Mouse (Mus musculus) intestine, embryonic 14.5 days (tissue): ENCODE data around the gene Emc9. TPM values are rescaled to one million over a fixed set of nuclear protein-coding genes. Genes with fewer than 3 reads are reported as not detected.

ENCODE experiments used
- ATAC-seq: fragments of 200-750 bp; cut with Nextera tagmentation; replicated peaks from 2 replicates; pipeline ENCODE4 v1.8.0; 2017; ENCODE audit warnings: low read depth, moderate number of reproducible peaks, moderate TSS enrichment, moderate library complexity; ENCODE audit not compliant: low FRiP score, low TSS enrichment
- DNase-seq: peaks from one replicate; pipeline ENCODE4 v3.0.0-alpha.2; 2018; ENCODE audit warnings: low spot score
- H3K27ac ChIP-seq: fragments of 300-500 bp; sonication (generic); 2 replicates; pipeline ENCODE4 v1.5.1; 2014; ENCODE audit warnings: low read depth, mild to moderate bottlenecking, control low read depth
- H3K27me3 ChIP-seq: fragments of 300-500 bp; sonication (generic); replicated peaks from 2 replicates; pipeline ENCODE4 v1.6.1; 2014; ENCODE audit warnings: low read length, control low read depth; ENCODE audit not compliant: control insufficient read depth, insufficient read depth
- H3K36me3 ChIP-seq: fragments of 300-500 bp; sonication (generic); 2 replicates; pipeline ENCODE4 v1.6.1; 2014; ENCODE audit warnings: low read length, control low read depth; ENCODE audit not compliant: control insufficient read depth, insufficient read depth
- H3K4me1 ChIP-seq: fragments of 300-500 bp; sonication (generic); replicated peaks from 2 replicates; pipeline ENCODE4 v1.6.1; 2014; ENCODE audit warnings: low read length, control low read depth, mixed read lengths; ENCODE audit not compliant: control insufficient read depth, insufficient read depth
- H3K4me2 ChIP-seq: fragments of 300-500 bp; sonication (generic); 2 replicates; pipeline ENCODE4 v1.6.1; 2014; ENCODE audit warnings: low read length
- H3K4me3 ChIP-seq: fragments of 300-500 bp; sonication (generic); 2 replicates; pipeline ENCODE4 v1.5.1; 2014; ENCODE audit warnings: low read depth, low read length, control low read depth, mixed read lengths
- H3K9ac ChIP-seq: fragments of 300-500 bp; sonication (generic); 2 replicates; pipeline ENCODE4 v1.6.1; 2014; ENCODE audit warnings: mild to moderate bottlenecking, low read length
- H3K9me3 ChIP-seq: fragments of 300-500 bp; sonication (generic); 2 replicates; pipeline ENCODE4 v1.6.1; 2016; ENCODE audit warnings: low read length, control low read depth; ENCODE audit not compliant: control insufficient read depth
- WGBS: fragments of 180-500 bp; shearing (Covaris S2); extraction: QIAGEN DNeasy Blood & Tissue Kit; methylation state at CpG from one replicate; pipeline ENCODE4 v1.1.7; 2014; 5-methylcytosine and 5-hydroxymethylcytosine counted together
- polyA plus RNA-seq: library from polyadenylated mRNA; unstranded; fragments of >200 nt; fragmentation: Nextera tagmentation; extraction: Ambion mirVana; gene quantifications from 2 replicates; pipeline ENCODE4 v1.2.1, GENCODE M21; 2014

Gene Emc9
- polyA plus RNA-seq, 1 experiment from 2014 or later = 7.0 TPM

- H3K36me3 ChIP-seq = peaks cover 41% of the 10 kb centered on the region
- H3K27me3 ChIP-seq = peaks cover 6% of the 10 kb centered on the region; the same call in 1 of the 2 replicates
- H3K9me3 ChIP-seq = no peaks in the 10 kb centered on the region
- peak overlapping the region; percentile 76 for H3K4me2 ChIP-seq
- H3K27ac ChIP-seq = no peak overlapping the region
- WGBS = 34% methylated on average over 5 of the region's 5 CpGs
- ATAC-seq (no peak), DNase-seq (no peak)
- H3K4me1 ChIP-seq = 0 out of 2 replicates have a peak, but pooled peaks cover 12% of the 10 kb centered on the region
- H3K4me3 ChIP-seq = peak overlapping the region; percentile 43
- H3K9ac ChIP-seq = no peak overlapping the region; the same call in 1 of the 2 replicates
Measured at GRCm38 (mm10) chr14:55584303-55584701, 800 bp downstream of the Emc9 start.

- H3K27ac ChIP-seq = no peak overlapping the region
- H3K9me3 ChIP-seq = no peaks in the 10 kb centered on the region
- no peak overlapping the region for H3K4me2 ChIP-seq
- H3K9ac ChIP-seq = no peak overlapping the region
- ATAC-seq (no peak), DNase-seq (no peak)
- peaks cover 16% of the 10 kb centered on the region for H3K4me1 ChIP-seq
- H3K36me3 ChIP-seq = peaks cover 25% of the 10 kb centered on the region
- WGBS = 75% methylated on average over 9 of the region's 9 CpGs
- no peak overlapping the region for H3K4me3 ChIP-seq
- H3K27me3 ChIP-seq = peaks cover 6% of the 10 kb centered on the region; the same call in 1 of the 2 replicates
Measured at GRCm38 (mm10) chr14:55581981-55582681, 3.0 kb downstream of the Emc9 start.

GRCm38 (mm10) chr14:55580731-55581130 is 4.4 kb downstream of the Emc9 start:
- Histone ChIP-seq H3K4me2 (no peak overlapping the region), H3K27me3 (peaks cover 6% of the 10 kb centered on the region; the same call in 1 of the 2 replicates), H3K36me3 (peaks cover 23% of the 10 kb centered on the region), H3K4me1 (peaks cover 16% of the 10 kb centered on the region), H3K4me3 (no peak overlapping the region), H3K27ac (no peak overlapping the region), H3K9ac (no peak overlapping the region), H3K9me3 (no peaks in the 10 kb centered on the region)
- no peak for ATAC-seq
- DNase-seq = no peak
- 93% methylated on average over 16 of the region's 16 CpGs for WGBS

- H3K27me3 ChIP-seq = peaks cover 6% of the 10 kb centered on the region; the same call in 1 of the 2 replicates
- peaks cover 12% of the 10 kb centered on the region for H3K4me1 ChIP-seq
- 86% methylated on average over 23 of the region's 23 CpGs for WGBS
- ATAC-seq (no peak), DNase-seq (no peak)
- H3K9me3 ChIP-seq = no peaks in the 10 kb centered on the region
- H3K4me2 ChIP-seq = no peak overlapping the region
- H3K4me3 ChIP-seq = no peak overlapping the region
- no peak overlapping the region for H3K27ac ChIP-seq
- H3K36me3 ChIP-seq = peaks cover 23% of the 10 kb centered on the region
- H3K9ac ChIP-seq = no peak overlapping the region
Measured at GRCm38 (mm10) chr14:55579511-55580496, 5.3 kb downstream of the Emc9 start.

- H3K27me3 ChIP-seq = no peaks in the 10 kb centered on the region
- peak overlapping the region; percentile 77 for H3K9ac ChIP-seq
- DNase-seq (no peak), ATAC-seq (peak; percentile 43)
- 23% methylated on average over 6 of the region's 6 CpGs for WGBS
- H3K4me1 ChIP-seq = peaks cover 8% of the 10 kb centered on the region
- H3K9me3 ChIP-seq = no peaks in the 10 kb centered on the region
- peak overlapping the region; percentile 93 for H3K4me3 ChIP-seq
- peaks cover 23% of the 10 kb centered on the region for H3K36me3 ChIP-seq
- H3K4me2 ChIP-seq = peak overlapping the region; percentile 87
- peak overlapping the region; percentile 65 for H3K27ac ChIP-seq
Measured at GRCm38 (mm10) chr14:55578668-55579269, 6.3 kb downstream of the Emc9 start.

- DNase-seq (peak; percentile 85), ATAC-seq (peak; percentile 91)
- H3K4me2 ChIP-seq = peak within 1 kb of the TSS; percentile 87
- peak within 1 kb of the TSS; percentile 65 for H3K27ac ChIP-seq
- peak within 1 kb of the TSS; percentile 77 for H3K9ac ChIP-seq
- peaks cover 23% of the 10 kb centered on the region for H3K36me3 ChIP-seq
- H3K4me3 ChIP-seq = peak within 1 kb of the TSS; percentile 93
- no peaks in the 10 kb centered on the region for H3K9me3 ChIP-seq
- peaks cover 8% of the 10 kb centered on the region for H3K4me1 ChIP-seq
- no peaks in the 10 kb centered on the region for H3K27me3 ChIP-seq
- WGBS = under 1% methylated on average over 32 of the region's 32 CpGs
Measured at GRCm38 (mm10) chr14:55577871-55578667, 7.0 kb downstream of the Emc9 start, which contains the start of gene Psme1. Gene Psme1, plus strand, starts transcription at chr14:55578123.

GRCm38 (mm10) chr14:55576376-55576775 is 8.7 kb downstream of the Emc9 start:
- ATAC-seq (no peak), DNase-seq (no peak)
- Histone ChIP-seq H3K9me3 (no peaks in the 10 kb centered on the region), H3K9ac (no peak overlapping the region), H3K27ac (no peak overlapping the region), H3K27me3 (no peaks in the 10 kb centered on the region), H3K4me3 (no peak overlapping the region), H3K4me1 (peaks cover 8% of the 10 kb centered on the region), H3K36me3 (peaks cover 17% of the 10 kb centered on the region), H3K4me2 (no peak overlapping the region)
- WGBS = 76% methylated on average over 16 of the region's 16 CpGs
